Mouse (Mus musculus) layer of hippocampus, postnatal 14 days (tissue): ENCODE measurements around the gene Tmem230. TPM values are rescaled to one million over a fixed set of nuclear protein-coding genes. Genes with fewer than 3 reads are reported as not detected.
"Not testable (repeated sequence)": the region's sequence is repeated elsewhere in the genome, so short reads cannot be mapped to it uniquely, and the experiment has no call there.

ENCODE experiments used
- DNase-seq, 2 experiments: peaks; one replicate each; pipeline ENCODE4 v3.0.0; 2021 to 2022; ENCODE audit warnings: low spot score in 2 of 2, mixed read lengths in 1 of 2
- total RNA-seq, 2 experiments: library from RNA; stranded (reverse); gene quantifications; 2 replicates each; pipeline ENCODE4 v1.2.3; 2021

The Tmem230 gene
- total RNA-seq, 2 experiments from 2014 or later, result 25.8 to 27.7 TPM

DNA sequence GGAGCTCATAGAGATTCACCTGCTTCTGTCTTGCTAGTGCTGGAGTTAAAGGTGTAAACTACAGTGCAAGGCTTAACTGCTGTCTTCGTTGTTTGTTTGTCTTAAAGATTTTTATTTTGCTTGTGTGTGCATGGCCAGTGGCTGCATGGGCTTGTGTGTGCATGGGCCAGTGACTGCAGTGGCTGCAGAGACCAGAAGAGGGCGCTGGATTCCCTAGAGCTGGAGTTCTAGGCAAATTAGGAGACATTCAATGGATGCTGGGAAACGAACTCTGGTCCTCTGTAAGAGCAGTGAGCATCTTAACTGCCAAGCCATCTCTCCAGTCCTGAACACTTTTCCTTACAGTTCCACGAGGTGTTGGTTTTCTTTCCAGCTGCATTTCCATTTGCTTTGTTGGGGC, 27.9 kb upstream of the Tmem230 start:
- DNase-seq, result no peak

GRCm38 (mm10) chr2:132272694-132273389, 25.2 kb upstream of the Tmem230 start:
- no peak for DNase-seq

- no peak for DNase-seq
These were observed 22.8 kb upstream of the Tmem230 start for GRCm38 (mm10) chr2:132270331-132270951.

DNA sequence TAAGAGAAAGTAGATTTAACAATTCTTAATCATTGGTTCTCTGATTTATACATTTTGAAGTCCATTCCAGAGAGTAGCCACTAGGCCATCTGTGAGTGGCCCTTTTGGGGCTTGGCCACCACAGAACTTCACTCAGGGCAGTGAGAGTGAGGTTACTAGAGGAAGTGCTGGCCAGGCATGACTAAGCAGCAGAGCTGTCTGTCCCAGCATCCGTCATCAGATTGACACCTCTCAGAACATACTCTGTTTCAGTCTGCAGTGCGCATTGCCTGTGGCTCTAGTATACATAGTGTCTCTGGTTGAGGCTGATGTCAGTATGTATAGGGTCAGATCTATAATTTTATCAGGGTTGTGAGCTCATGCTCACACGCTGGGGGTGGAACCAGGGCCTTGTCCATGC, 21.6 kb upstream of the Tmem230 start:
- DNase-seq, result no peak

DNA sequence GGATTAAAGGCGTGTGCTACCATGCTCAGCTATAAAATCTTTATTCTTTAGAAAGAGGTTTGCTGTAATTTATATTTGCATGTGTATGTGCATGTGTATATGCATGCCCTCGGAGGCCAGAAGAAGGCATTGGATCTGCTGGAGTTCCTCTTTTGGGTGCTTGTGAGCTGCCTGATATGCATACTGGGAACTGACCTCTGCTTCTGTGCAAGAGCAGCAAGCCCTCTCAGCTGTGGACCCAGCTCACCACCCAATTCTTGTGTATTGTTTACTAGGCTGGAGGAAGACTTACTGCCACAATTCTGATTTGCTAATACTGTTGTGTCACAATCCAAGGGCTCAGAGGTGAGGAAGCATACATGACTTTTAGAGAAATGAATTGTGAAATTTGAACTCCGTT, 18.5 kb upstream of the Tmem230 start:
- no peak for DNase-seq

DNA sequence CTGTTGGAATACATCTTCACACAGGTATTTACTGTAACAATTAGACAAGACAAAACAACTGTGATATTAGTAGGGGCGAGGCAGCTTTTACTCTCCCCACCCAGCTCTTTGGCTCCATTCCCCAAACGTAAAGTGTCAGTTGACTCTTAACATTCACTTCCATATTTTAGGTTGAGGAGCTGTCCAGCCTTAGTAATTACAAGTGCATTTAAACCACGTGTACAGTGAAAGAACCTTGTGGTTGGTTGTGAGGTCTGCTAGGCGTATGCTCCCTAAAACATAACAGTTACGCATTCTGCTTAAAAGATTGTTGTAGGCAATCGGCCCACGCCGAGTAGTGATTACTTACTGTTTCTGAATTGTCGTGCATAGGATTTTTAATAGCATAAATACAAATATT, 17.6 kb upstream of the Tmem230 start:
- DNase-seq, result no peak

GRCm38 (mm10) chr2:132264266-132264710, 16.7 kb upstream of the Tmem230 start:
- DNase-seq, result no peak

DNA sequence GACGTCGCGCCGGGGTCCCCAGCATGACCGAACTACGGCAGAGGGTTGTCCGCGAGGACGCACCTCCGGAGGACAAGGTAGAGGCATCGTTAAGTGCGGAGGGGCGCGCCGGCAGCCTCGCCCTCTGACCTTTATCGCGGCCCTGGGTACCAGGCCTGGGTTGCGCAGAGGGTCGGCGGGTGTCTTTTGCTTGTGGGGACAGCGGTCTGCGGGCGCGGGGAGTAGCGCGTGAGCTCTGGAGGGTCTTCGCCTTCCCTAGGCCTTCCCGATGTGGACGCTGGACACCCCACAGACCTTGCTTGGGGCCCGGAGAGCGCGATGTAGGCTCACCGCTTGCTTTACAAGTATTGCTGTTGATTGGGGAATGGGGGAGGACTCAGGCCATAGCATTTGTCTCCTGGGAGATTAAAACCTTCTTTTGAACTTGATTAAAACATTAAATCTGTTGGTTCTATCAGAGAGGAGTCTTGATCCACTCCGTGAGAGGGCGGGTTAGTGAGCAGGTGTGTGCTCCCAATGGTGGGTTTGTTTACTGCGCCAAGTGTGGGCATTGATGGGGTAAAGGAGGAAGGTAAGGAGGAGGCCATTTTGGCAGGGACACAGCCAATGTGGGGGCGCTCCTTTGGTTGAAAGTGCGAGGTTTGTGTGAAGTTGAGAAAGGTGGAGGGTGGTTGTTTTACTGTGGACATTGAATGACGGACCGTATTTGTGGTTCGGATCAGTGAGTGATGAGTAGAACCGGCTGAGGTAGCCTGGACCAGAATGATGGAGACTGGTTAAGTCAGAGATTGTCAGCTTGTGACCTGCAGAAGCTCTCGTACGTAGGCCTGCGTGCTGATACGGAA, 16.0 kb upstream of the Tmem230 start:
- peak in 1 of 2 experiments; percentile 42 for DNase-seq

- peak; percentile 98 to 99 for DNase-seq
These were observed 15.3 kb upstream of the Tmem230 start, which contains the start of gene Cds2 for GRCm38 (mm10) chr2:132262879-132263398. Gene Cds2, plus strand, starts transcription at chr2:132263148.

- DNase-seq, result no peak
These were observed 14.6 kb upstream of the Tmem230 start for GRCm38 (mm10) chr2:132262175-132262574.

GRCm38 (mm10) chr2:132260601-132261000, 13.0 kb upstream of the Tmem230 start:
- no peak for DNase-seq

- no peak for DNase-seq
These were observed 9.9 kb upstream of the Tmem230 start for GRCm38 (mm10) chr2:132257350-132258068.

GRCm38 (mm10) chr2:132253603-132254002, 6.0 kb upstream of the Tmem230 start:
- DNase-seq, result no peak

DNA sequence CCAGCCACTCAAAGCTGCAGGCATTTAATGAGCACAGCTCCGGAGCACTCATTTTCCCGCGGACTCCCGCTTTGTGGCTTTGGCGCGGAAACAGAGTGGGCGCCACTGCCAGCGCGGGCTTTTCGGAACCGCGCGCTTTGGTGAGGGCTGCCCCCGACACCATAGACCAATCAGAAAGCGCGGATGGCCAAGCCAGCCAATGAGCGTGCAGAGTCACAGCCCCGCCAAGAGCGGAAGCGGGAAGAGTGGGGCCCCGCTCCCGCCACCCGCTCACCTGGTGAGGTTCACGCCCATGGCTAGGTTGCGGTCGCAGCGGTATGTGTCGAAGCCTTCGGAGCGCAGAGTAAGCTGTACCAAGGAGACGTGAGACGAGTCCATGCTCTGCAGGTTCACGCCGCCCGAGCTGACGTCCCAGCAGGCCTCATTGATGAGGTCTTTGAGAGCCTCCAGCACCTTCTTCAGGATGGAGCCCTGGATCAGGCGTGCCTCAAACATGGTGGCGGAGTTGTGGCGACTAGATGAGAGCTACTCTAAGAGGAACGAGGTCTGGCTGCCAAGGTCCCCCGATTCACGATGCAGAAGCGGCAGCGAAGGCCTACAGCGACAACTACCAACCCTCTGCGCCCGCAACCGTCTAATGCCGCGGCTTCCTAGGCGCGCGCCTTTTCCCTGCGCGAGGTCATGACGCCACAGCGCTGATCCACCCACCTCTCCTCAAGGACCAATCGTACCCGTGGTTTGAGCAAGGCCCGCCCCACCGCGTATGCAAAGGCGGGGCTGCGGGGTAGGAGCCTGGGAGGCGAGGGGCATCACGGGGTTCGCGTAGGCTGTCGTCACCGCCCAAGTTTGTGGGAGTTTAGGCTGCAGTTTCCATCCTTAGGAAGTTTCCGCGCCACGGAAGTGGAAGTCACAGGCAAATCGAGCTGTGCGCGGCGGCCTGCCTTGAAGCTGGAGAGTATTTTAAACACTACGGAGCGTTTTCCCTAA, 5.2 kb upstream of the Tmem230 start, which contains the start of gene Pcna:
TSS of gene Pcna (minus strand) at position 773 of the 987 bp plus-strand sequence.
- peak; percentile 93 to 97 for DNase-seq

- no peak for DNase-seq
These were observed 4.3 kb upstream of the Tmem230 start for GRCm38 (mm10) chr2:132251911-132252310.

- DNase-seq, result no peak
These were observed 4.2 kb downstream of the Tmem230 start for GRCm38 (mm10) chr2:132243370-132243769.

DNA sequence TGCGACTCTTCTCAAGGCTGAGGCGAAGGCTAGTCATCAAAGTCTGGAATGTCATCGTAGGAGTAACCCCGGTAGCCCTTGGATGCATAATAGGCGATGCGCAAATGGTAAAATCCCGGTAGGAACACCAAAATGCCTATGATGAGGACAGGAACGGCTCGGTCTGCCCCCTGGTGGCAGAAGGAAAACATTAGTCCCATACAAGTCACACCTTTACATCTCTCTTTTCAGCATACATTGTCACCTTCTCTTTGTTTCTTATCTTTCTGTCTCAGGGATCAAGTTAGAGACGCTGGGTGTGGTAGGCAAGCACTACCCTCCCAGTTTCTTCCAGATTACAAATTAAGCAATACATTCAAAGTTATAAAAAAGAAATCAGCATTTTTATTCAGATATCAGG, 7.2 kb downstream of the Tmem230 start:
- peak; percentile 47 to 69 for DNase-seq

DNA sequence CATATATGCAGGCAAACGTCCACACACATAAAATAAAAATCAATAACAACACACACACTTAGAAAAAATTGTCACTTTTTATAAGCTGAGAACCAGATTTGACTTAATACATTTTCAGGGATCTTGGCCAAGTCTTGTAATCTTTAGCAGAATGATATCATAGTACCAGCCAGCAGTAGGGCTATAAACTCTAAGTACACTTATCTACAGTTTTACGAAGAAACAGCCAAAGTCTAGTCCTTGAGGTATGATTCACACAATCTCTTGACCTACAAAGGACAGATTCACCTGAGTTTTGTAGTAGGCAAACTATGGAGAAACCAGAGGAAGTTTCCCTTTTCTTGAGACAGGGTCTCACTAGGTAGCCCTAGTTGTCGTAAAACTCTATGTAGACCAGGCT, 8.2 kb downstream of the Tmem230 start:
- not testable (repeated sequence) for DNase-seq

DNA sequence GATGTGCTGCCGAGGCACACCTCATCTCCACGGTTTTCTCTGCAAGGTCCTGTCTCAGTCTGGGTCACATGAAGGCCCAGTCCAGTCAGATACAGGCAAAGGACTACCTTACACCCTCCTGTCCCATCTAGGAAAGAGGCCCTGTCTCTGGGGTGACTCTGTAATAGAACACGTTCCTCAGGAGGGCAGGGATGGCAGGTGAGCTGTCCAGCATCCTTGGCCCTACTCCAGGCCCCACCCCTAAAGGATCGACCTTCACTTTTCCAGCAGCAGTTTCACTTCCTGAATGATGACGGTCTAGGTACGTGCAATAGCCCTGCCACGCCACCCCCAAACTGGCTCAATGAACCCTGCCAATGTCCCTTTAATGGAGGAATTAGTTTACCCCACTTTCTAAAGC, 11.6 kb downstream of the Tmem230 start:
- DNase-seq, result no peak

GRCm38 (mm10) chr2:132235291-132235690, 12.3 kb downstream of the Tmem230 start:
- no peak for DNase-seq
